Mouse (Mus musculus) MEL (cell line): ENCODE results near the gene Fcrl5.

Experiments
- BHLHE40 ChIP-seq: IDR thresholded peaks from 2 replicates; pipeline ENCODE4 v1.6.1; 2012; ENCODE audit warnings: low read depth, mild to moderate bottlenecking, inconsistent platforms, low read length, improper control_type of control experiment, borderline replicate concordance
- NELFE ChIP-seq: IDR thresholded peaks from 2 replicates; pipeline ENCODE4 v1.6.1; 2011; ENCODE audit warnings: low read depth, low read length, improper control_type of control experiment

GRCm38 (mm10) chr3:87502771-87503170 is 67.2 kb downstream of the Fcrl5 start:
- no peak for TF ChIP-seq BHLHE40
- TF ChIP-seq NELFE = no peak
